Mouse (Mus musculus): Measurements from ENCODE around the gene Actn1. TPM values are rescaled to one million over a fixed set of nuclear protein-coding genes. Genes with fewer than 3 reads are reported as not detected.
A peak's percentile ranks its signal among the peaks of the same experiment; 100 is the strongest.

Actn1 gene
- polyA plus RNA-seq, 1 experiment from 2014 or later, result 32.5 TPM

DNA sequence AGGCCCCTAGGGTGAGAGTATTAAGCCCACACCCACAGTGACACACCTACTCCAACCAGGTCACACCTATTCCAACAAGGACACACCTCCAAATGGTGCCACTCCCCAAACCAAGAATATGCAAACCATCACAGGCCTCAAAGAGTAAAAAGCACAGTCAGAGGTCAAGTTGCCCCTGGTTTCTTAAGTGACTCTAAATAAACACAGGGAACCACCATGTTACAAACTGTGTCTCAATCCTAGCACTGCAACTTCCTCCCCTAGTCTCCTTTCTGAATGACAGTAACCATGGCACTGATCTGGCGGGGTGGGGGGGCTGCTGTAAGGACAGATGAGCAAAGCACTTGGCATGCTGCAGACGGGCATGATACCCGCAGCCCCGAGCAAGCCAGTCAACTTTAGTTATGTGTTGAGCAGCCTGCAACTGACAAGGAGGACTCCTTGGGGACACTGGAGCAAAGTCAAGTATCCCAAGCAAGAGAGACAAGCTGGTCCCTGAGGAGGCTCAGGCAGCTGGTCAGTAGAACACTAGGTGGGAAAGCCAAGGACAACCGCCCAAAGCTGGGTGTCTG is 132.9 kb downstream of the Actn1 start:
- H3K4me1 ChIP-seq (replicated peaks; ENCODE audit: insufficient read depth, low read length), result peaks cover 47% of the 10 kb centered on the region
- H3K9ac ChIP-seq (ENCODE audit: low read depth, low read length), result no peak overlapping the region
- no peaks in the 10 kb centered on the region for H3K27me3 ChIP-seq (ENCODE audit: insufficient read depth, low read length)
- H3K4me2 ChIP-seq (ENCODE audit: low read length), result no peak overlapping the region
- WGBS, result 90% methylated on average over 5 of the region's 5 CpGs
- TF ChIP-seq CTCF (IDR thresholded peaks at IDR 0.05; ENCODE audit: low read depth), result no peak
- no peak overlapping the region for H3K4me3 ChIP-seq (replicated peaks; ENCODE audit: low read depth, low read length)
- no peaks in the 10 kb centered on the region for H3K36me3 ChIP-seq (ENCODE audit: insufficient read depth, low read length)
- H3K9me3 ChIP-seq (replicated peaks; ENCODE audit: low read length), result no peaks in the 10 kb centered on the region
- no peak for ATAC-seq (replicated peaks; ENCODE audit: low FRiP score, low read depth)
- DNase-seq (ENCODE audit: low spot score), result no peak
- H3K27ac ChIP-seq, result no peak overlapping the region

DNA sequence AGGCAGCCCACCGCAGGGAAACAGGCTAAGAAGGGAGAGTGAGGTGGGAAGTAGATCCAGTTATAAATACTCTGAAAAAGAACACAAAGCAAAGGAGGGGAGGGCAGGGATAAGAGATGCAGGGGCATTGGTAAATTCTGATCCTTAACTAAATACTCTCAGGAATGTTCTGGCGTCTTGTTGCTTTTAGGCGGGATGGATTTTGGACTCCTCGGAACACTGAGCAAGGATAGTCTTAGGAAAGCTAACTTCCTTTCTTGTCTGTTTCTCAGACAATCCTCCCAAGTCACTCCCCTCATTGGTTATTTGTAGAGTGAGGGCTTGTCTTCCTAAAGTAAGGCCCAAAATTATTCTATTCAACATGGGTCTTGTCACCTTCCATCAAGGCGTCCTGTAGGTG is 134.9 kb downstream of the Actn1 start:
- DNase-seq (ENCODE audit: low spot score), result no peak
- no peaks in the 10 kb centered on the region for H3K27me3 ChIP-seq (ENCODE audit: insufficient read depth, low read length)

DNA sequence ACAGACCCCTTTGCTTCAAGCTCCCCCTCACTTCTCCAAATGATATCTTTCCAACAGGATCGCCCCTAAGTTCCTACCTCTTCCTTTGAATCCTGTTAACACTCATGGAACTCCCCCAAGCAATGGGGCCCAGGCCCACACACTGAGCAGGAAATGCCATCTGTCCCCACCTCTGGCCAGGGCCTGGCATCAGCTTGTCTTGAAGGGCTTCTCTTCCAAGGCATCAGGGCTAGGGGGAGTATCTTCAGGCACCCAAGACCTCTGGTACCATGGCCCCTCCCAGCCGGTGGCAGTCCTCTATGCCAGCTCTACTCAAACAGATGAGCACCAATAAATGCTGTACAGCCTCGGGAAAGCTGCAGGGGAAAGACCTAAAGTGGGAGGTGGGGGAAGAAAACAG is 135.4 kb downstream of the Actn1 start:
- Histone ChIP-seq H3K9ac (ENCODE audit: low read depth, low read length) (no peak overlapping the region), H3K27ac (no peak overlapping the region), H3K9me3 (replicated peaks; ENCODE audit: low read length) (no peaks in the 10 kb centered on the region; the same call in 1 of the 2 replicates), H3K4me2 (ENCODE audit: low read length) (no peak overlapping the region), H3K27me3 (ENCODE audit: insufficient read depth, low read length) (no peaks in the 10 kb centered on the region), H3K36me3 (ENCODE audit: insufficient read depth, low read length) (peaks cover 7% of the 10 kb centered on the region), H3K4me3 (replicated peaks; ENCODE audit: low read depth, low read length) (no peak overlapping the region), H3K4me1 (replicated peaks; ENCODE audit: insufficient read depth, low read length) (peaks cover 27% of the 10 kb centered on the region)
- TF ChIP-seq CTCF (IDR thresholded peaks at IDR 0.05; ENCODE audit: low read depth), result no peak
- DNase-seq (ENCODE audit: low spot score) (no peak), ATAC-seq (replicated peaks; ENCODE audit: low FRiP score, low read depth) (no peak)
- 57% methylated on average over 3 of the region's 3 CpGs for WGBS

More for the DNA sequence above, 134.9 kb downstream of the Actn1 start:
- no peak for TF ChIP-seq CTCF (IDR thresholded peaks at IDR 0.05; ENCODE audit: low read depth)
- no peak overlapping the region for H3K9ac ChIP-seq (ENCODE audit: low read depth, low read length)
- H3K4me1 ChIP-seq (replicated peaks; ENCODE audit: insufficient read depth, low read length), result peaks cover 33% of the 10 kb centered on the region
- no peak overlapping the region for H3K27ac ChIP-seq
- H3K4me3 ChIP-seq (replicated peaks; ENCODE audit: low read depth, low read length), result no peak overlapping the region
- no peaks in the 10 kb centered on the region; the same call in 1 of the 2 replicates for H3K9me3 ChIP-seq (replicated peaks; ENCODE audit: low read length)
- H3K4me2 ChIP-seq (ENCODE audit: low read length), result no peak overlapping the region
- peaks cover 7% of the 10 kb centered on the region; the same call in 1 of the 2 replicates for H3K36me3 ChIP-seq (ENCODE audit: insufficient read depth, low read length)
- 82% methylated on average over 5 of the region's 5 CpGs for WGBS
- no peak for ATAC-seq (replicated peaks; ENCODE audit: low FRiP score, low read depth)

DNA sequence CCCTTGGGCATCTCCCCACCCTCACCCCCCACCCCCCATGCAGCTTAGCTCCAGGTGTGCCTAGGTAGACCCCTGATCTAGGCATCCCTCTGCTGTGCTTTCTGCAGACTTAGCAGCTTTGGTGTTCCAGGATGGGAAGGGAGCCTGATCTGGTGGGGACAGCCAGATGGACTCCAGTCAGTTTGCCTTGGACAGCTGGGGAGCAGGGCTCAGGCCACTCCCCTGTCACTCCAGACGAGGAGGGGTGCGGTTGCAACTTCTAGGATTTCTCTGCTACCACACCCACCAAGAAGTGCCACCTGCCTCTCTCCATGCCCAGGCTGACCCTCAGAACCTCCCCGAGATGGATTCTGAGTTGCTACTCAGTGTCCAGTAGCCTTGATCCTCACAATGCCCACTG is 136.0 kb downstream of the Actn1 start:
- 49% methylated on average over 3 of the region's 3 CpGs for WGBS
- H3K36me3 ChIP-seq (ENCODE audit: insufficient read depth, low read length), result peaks cover 7% of the 10 kb centered on the region
- no peak for DNase-seq (ENCODE audit: low spot score)
- H3K4me2 ChIP-seq (ENCODE audit: low read length), result no peak overlapping the region
- TF ChIP-seq CTCF (IDR thresholded peaks at IDR 0.05; ENCODE audit: low read depth), result no peak
- ATAC-seq (replicated peaks; ENCODE audit: low FRiP score, low read depth), result 0 out of 2 replicates have a peak, but pooled peaks have one; percentile 10
- H3K9me3 ChIP-seq (replicated peaks; ENCODE audit: low read length), result no peaks in the 10 kb centered on the region; the same call in 1 of the 2 replicates
- no peaks in the 10 kb centered on the region for H3K27me3 ChIP-seq (ENCODE audit: insufficient read depth, low read length)
- 0 out of 2 replicates have a peak overlapping the region, but pooled peaks have one; percentile 77 for H3K27ac ChIP-seq
- H3K4me1 ChIP-seq (replicated peaks; ENCODE audit: insufficient read depth, low read length), result peaks cover 23% of the 10 kb centered on the region
- H3K4me3 ChIP-seq (replicated peaks; ENCODE audit: low read depth, low read length), result no peak overlapping the region
- H3K9ac ChIP-seq (ENCODE audit: low read depth, low read length), result no peak overlapping the region

DNA sequence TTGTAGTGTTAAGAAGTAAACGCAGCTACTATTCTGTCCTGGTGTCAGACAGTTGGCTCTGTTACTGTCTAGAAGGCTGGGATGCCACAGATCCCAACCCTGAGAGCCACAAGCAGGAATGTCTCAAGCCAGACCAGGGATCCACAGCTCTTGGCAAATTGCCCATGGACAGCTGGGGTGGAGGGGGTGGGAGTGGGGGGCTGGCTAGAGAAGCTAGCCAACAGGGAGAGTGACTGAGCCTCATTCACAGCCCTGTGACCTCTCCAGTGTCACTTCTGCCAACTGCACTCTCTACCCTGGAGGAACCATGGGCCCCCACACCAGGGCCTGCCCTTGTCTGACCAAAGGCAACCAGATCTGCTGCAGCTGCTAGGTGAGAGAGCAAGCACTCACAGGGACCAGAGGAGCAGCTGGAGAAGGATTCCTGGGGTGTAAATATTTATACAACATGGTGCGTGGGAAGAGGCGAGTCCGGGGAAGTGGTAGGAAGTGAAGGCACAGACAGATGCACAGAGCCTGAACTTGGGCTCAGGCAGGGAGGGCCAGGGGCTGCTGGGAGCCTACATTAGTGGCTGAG is 136.9 kb downstream of the Actn1 start:
- Histone ChIP-seq H3K4me1 (replicated peaks; ENCODE audit: insufficient read depth, low read length) (peaks cover 23% of the 10 kb centered on the region), H3K36me3 (ENCODE audit: insufficient read depth, low read length) (peaks cover 7% of the 10 kb centered on the region), H3K27ac (peak overlapping the region; percentile 77), H3K27me3 (ENCODE audit: insufficient read depth, low read length) (no peaks in the 10 kb centered on the region), H3K4me3 (replicated peaks; ENCODE audit: low read depth, low read length) (no peak overlapping the region), H3K9me3 (replicated peaks; ENCODE audit: low read length) (no peaks in the 10 kb centered on the region; the same call in 1 of the 2 replicates), H3K9ac (ENCODE audit: low read depth, low read length) (no peak overlapping the region), H3K4me2 (ENCODE audit: low read length) (no peak overlapping the region)
- ATAC-seq (replicated peaks; ENCODE audit: low FRiP score, low read depth) (peak; percentile 86), DNase-seq (ENCODE audit: low spot score) (peak; percentile 89)
- TF ChIP-seq CTCF (IDR thresholded peaks at IDR 0.05; ENCODE audit: low read depth), result no peak
- WGBS, result 20% methylated on average over 4 of the region's 4 CpGs

DNA sequence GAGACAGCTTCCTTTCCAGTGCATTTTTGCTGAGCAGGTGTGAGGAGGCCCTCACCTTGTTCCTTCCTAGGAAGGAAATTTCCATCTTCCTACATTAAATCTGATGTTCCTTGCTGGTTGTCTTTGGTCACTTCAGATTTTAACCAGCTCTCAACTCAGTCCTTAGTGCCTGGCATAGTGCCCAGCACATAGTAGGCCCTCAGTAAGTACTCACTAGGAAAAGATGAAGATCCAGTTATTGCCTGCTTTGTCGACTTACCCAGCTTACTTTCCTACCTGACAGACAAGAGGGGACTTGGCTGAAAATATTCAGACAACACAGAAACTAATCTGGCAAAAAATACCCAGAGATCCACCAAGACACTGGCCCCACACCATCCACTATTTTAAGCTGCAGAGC is 138.7 kb downstream of the Actn1 start:
- Histone ChIP-seq H3K27ac (no peak overlapping the region), H3K36me3 (ENCODE audit: insufficient read depth, low read length) (peaks cover 7% of the 10 kb centered on the region), H3K9ac (ENCODE audit: low read depth, low read length) (no peak overlapping the region), H3K4me3 (replicated peaks; ENCODE audit: low read depth, low read length) (no peak overlapping the region), H3K4me2 (ENCODE audit: low read length) (no peak overlapping the region), H3K4me1 (replicated peaks; ENCODE audit: insufficient read depth, low read length) (peaks cover 23% of the 10 kb centered on the region), H3K27me3 (ENCODE audit: insufficient read depth, low read length) (no peaks in the 10 kb centered on the region), H3K9me3 (replicated peaks; ENCODE audit: low read length) (no peaks in the 10 kb centered on the region; the same call in 1 of the 2 replicates)
- no peak for DNase-seq (ENCODE audit: low spot score)
- ATAC-seq (replicated peaks; ENCODE audit: low FRiP score, low read depth), result no peak
- no peak for TF ChIP-seq CTCF (IDR thresholded peaks at IDR 0.05; ENCODE audit: low read depth)
- WGBS, result 80% methylated on average over 1 of the region's 1 CpGs
